Mouse (Mus musculus): ENCODE results near the gene Nrg4.

- TF ChIP-seq POLR2A (IDR thresholded peaks at IDR 0.05; ENCODE audit: insufficient read length, low read depth): no peak
- no peak for TF ChIP-seq CEBPB (IDR thresholded peaks at IDR 0.05; ENCODE audit: insufficient read depth, poor library complexity, severe bottlenecking)
- no peak for TF ChIP-seq TCF12 (IDR thresholded peaks at IDR 0.05; ENCODE audit: insufficient read depth, poor library complexity, severe bottlenecking)
- TF ChIP-seq E2F4 (IDR thresholded peaks at IDR 0.05; ENCODE audit: insufficient read depth): no peak
These were observed 33.7 kb upstream of the Nrg4 start for GRCm38 (mm10) chr9:55360372-55360771.
